Mouse (Mus musculus): ENCODE results near the gene Trem3.

The Trem3 gene

GRCm38 (mm10) chr17:48247221-48247928 is at the start of gene Trem3:
Trem3 (plus strand) TSS chr17:48247777.
- DNase-seq (ENCODE audit: low read depth, low spot score): no peak

- no peak for DNase-seq (ENCODE audit: low read depth, low spot score)
Observed at GRCm38 (mm10) chr17:48203086-48203485, 44.5 kb upstream of the Trem3 start.

GRCm38 (mm10) chr17:48212596-48212995 is 35.0 kb upstream of the Trem3 start:
- no peak for DNase-seq (ENCODE audit: low read depth, low spot score)

- no peak for DNase-seq (ENCODE audit: low read depth, low spot score)
Observed at GRCm38 (mm10) chr17:48213511-48213910, 34.1 kb upstream of the Trem3 start.

DNA sequence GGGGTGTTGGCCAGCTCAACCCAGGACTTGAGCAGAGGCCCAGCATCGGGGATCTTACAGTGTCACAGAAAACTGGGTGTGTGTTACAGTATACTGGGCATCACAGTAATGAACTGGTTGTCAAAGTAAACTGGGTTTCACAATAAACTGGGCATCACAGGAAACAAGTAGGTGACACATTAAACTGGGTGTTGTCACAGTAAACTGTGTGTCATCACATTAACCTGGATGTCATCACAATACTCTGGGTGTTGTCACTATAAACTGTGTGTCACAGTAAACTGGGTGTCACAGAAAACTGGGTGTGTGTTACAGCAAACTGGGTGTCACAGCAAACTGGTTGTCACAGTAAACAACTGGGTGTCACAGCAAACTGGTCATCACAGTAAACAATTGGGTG is 32.1 kb upstream of the Trem3 start:
- DNase-seq (ENCODE audit: low read depth, low spot score): no peak

- DNase-seq (ENCODE audit: low read depth, low spot score): no peak
Observed at GRCm38 (mm10) chr17:48230680-48231079, 16.9 kb upstream of the Trem3 start.

DNA sequence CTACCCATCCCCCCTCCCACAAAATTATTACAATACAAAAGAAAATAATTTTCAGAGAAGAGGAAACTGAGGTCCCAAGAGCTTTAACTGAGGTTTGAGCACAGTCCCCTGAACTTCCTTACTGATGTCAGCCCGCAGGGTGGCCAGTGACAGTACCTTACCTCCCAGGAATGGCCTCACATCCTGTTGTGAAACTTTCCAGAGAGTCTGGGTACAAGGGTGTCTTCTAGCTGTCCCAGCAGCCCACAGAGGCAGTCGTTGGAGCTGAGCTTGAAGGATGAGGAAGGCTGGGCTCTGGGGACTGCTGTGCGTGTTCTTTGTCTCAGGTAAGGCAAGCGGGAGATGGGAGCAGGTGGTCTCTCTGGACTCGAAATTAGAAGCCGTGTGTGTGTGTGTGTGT is 15.1 kb upstream of the Trem3 start, which contains the start of gene Trem1:
Gene Trem1, plus strand, starts transcription at position 251 of the 400 bp plus-strand sequence.
- no peak for DNase-seq (ENCODE audit: low read depth, low spot score)

DNA sequence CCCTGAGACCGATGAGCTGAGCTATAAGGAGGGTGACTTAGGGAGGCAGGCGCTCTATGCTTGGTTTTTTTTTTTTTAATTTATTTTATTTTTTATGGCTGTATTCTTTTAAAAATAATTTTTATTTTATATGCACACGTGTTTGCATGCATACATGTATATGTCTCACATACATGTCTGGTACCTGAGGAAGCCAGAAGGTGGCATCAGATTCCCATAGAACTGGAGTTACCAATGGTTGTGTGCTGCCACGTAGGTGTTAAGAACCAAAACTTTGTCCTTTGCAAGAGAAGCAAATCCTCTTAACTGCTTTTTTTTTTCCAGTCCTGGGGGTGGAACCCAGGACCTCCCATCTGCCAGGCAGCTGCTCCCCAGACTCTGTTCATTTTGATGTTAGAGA is 13.8 kb upstream of the Trem3 start:
- DNase-seq (ENCODE audit: low read depth, low spot score): no peak

DNA sequence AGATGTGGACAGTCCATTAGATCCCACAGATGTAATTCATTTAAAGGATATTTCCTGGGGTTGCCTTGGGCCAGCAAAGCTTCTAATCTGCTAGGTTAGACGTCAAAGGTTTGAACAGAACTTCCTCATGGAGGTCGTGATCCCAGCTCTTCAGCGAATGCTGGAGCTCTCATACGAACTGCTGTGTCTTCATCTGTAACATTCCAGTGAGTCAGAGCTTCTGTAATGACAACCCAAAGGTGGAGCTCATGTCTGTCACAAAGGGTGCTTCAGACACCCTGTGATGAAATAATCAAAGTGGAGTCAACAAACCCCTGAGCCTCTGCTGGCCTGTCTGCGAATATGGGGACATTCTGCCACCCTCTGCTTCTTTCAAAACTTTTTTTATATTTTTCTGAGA is 13.0 kb upstream of the Trem3 start:
- DNase-seq (ENCODE audit: low read depth, low spot score): no peak

- DNase-seq (ENCODE audit: low read depth, low spot score): no peak
Observed at GRCm38 (mm10) chr17:48235773-48236370, 11.7 kb upstream of the Trem3 start.

DNA sequence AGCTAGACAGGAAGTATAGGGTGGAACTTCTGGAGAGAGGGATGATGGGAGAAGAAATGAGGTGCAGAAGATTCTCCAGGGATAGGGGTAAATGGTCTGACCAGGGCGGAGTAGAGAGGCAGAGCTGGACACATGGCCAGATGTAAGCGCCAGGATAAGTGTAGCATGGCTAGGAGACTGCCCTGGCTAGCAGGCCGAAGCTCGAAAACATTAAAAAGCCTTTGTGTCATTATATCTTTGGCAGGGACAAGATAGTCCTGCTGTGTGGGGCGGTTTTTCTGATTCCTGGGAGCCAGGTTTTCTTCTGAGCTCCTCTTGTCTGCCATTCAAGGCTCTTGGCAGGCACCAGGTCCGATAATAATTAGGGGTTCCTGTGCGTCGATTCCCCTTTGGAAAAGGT is 10.0 kb upstream of the Trem3 start:
- DNase-seq (ENCODE audit: low read depth, low spot score): no peak

DNA sequence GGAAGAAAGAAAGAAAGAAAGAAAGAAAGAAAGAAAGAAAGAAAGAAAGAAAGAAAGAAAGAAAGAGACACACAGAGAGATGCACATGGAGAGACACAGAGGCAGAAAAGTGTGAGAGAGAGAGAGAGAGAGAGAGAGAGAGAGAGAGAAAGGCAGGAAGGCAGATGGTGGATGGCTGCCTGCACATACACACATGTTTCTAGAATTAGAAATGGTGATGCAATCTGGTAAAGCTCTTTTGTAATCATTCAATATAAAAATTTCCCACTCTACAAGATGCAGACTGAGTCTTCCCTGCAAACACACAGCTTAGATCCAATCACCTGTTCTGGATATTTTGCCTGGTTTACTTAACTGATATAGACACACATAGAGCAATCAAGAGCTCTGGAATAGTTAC is 1.5 kb downstream of the Trem3 start:
- DNase-seq (ENCODE audit: low read depth, low spot score): no peak

GRCm38 (mm10) chr17:48249501-48249900 is 1.9 kb downstream of the Trem3 start:
- no peak for DNase-seq (ENCODE audit: low read depth, low spot score)

DNA sequence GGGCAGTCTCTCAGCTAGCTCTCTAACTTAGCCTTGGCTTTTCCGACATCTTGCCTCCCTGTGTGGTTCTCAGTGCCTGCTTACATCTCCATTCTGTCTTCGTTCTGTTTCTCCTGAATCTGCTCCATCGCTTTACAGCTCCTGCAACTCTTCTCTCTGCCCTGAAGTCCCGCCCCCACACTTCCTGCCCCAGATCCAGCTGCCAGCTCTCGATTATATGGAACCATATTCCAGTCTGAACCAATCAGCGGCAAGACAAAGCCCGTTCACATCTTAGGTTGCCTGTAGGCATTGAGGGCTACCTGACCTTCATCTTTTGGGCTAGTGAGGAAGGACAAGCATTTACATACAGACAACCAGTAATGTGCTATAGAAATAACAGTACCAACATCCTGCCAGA is 3.1 kb downstream of the Trem3 start:
- no peak for DNase-seq (ENCODE audit: low read depth, low spot score)

DNA sequence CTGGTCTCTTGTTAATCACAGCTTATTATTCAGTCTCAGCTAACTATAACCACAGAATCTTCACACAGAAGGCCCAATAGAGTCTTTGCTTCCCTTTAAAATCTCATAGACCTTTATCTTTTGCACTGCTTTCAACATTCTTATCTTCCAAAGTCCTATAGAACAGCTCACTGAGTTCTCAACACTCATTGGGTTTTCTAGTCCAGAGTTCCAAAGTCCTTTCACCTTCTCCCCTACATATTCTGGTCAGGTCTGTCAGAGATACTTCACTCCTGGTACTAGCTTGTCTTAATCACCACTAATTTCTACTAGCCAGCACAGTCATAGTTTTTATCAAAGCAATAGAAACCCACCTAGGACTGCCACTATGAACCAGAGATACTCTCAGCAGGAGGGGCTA is 9.0 kb downstream of the Trem3 start:
- DNase-seq (ENCODE audit: low read depth, low spot score): no peak

GRCm38 (mm10) chr17:48261868-48262267 is 14.3 kb downstream of the Trem3 start:
- DNase-seq (ENCODE audit: low read depth, low spot score): no peak

DNA sequence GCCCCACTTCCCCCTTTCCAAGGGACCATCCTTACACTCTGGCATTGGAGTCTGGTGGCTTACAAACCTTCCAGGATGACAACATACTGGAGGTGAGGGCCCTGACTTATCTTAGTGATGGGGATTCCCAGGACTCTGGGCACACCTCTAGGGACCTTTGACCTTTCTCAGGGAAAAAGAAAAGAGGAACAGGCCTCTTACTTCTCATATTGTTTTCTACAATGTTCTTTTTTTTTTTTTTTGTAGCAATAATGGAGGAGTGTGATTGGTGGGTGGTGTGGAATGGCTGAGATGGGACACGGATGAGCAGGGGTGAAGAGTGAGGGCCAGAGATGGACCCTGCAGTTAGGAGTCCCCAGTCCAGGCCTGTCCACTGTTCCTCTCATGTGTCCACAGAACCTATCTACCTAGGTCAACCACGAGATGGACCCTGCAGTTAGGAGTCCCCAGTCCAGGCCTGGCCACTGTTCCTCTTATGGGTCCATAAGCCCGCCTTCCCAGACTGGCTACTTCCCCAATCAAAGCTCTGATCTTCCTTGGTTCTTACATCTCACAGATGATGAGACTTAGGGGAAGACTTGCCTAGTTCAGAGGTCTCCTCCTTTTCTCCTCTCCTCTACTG is 16.3 kb downstream of the Trem3 start, which contains the start of gene Treml4:
Gene Treml4, plus strand, starts transcription at position 555 of the 622 bp plus-strand sequence.
- DNase-seq (ENCODE audit: low read depth, low spot score): no peak

GRCm38 (mm10) chr17:48264662-48265061 is 17.1 kb downstream of the Trem3 start:
- no peak for DNase-seq (ENCODE audit: low read depth, low spot score)

DNA sequence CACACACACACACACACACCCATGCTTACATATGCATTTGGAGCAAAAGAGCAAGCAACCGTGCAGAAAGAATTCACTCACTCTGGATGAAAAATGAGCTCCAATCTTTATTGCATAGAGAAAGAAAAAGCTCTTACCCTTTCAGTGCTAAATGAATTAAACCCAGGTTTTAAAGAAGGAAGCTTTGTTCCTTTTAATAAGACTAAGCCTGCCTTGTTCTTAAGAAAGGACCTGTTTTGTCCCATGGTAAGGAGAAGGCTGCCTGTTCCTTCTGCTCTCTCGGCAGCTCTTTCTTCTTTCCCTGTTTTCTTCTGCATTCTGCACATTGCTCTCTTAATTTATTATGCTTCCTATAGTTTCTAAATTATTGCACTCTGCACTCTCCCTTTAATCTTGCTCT is 18.6 kb downstream of the Trem3 start:
- no peak for DNase-seq (ENCODE audit: low read depth, low spot score)

- DNase-seq (ENCODE audit: low read depth, low spot score): no peak
Observed at GRCm38 (mm10) chr17:48266610-48267304, 19.2 kb downstream of the Trem3 start.

DNA sequence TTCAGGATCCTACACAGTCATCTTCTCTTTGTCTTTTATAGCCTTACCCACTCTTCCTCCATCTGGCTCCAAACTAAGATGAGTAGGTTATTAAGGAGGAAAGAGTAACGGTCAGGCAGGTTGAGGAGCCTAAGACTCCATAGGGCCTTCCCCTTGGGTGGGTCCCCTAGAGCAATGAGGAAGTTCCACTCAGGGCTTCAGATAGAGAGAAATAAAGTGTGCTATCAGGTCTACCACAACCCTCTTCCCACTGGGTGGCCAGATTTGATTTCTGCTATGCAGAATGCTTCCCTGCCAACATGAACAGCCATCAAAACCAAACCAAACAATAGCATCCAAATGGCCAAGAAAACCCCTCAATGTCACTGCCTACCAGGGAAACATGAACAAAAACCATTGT is 20.0 kb downstream of the Trem3 start:
- no peak for DNase-seq (ENCODE audit: low read depth, low spot score)

DNA sequence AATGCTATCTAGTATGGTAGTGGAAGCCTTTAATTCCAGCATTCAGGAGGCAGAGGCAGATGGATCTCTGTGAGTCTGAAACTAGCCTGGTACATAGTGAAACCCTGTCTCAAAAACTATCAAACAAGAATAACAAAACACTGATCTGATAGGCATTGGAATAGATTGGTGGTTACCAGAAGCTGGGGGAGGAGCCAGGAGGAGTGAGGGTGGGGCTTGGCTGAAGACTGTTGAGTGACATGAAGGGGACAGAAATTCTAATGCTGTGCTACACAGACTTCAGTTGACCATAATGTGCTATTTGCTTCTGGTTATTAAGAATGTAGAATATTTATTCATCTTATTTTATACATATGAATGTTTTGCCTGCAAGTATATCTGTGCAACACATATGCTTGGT is 20.7 kb downstream of the Trem3 start:
- DNase-seq (ENCODE audit: low read depth, low spot score): no peak
